Mouse (Mus musculus) MEL-GATA-1-ER (cell line): ENCODE data around the gene Rab35.
A peak's percentile ranks its signal among the peaks of the same experiment; 100 is the strongest.

Experiments
- DNase-seq: peaks from one replicate; pipeline ENCODE4 v3.0.0-alpha.2; 2012; ENCODE audit warnings: low read depth; ENCODE audit errors: extremely low read depth

Rab35 gene

GRCm38 (mm10) chr5:115649699-115650098, 18.0 kb downstream of the Rab35 start:
- DNase-seq, result no peak

GRCm38 (mm10) chr5:115650885-115651284, 19.2 kb downstream of the Rab35 start:
- DNase-seq, result no peak

DNA sequence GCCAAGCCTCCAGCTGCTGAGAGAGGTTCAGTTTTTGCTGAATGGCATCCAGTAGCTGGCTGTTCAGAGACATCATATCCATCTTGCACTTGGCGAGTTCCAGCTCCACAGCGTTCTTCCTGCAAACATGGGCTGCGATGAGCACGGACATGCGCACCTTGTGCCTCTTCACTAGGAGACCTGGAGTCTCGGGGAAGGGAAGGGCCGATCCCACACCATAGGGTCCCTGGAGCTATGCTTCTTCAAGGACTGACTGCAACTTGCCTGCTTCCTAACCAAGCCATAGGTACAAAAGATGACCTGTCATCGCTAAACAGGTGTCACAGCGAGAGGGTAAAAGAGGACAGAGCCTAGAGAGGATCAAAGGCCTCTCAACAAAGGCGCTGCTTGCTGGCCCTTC, 20.1 kb downstream of the Rab35 start:
- DNase-seq, result no peak

- peak; percentile 99 for DNase-seq
Measured at GRCm38 (mm10) chr5:115652681-115653575, 21.2 kb downstream of the Rab35 start.

DNA sequence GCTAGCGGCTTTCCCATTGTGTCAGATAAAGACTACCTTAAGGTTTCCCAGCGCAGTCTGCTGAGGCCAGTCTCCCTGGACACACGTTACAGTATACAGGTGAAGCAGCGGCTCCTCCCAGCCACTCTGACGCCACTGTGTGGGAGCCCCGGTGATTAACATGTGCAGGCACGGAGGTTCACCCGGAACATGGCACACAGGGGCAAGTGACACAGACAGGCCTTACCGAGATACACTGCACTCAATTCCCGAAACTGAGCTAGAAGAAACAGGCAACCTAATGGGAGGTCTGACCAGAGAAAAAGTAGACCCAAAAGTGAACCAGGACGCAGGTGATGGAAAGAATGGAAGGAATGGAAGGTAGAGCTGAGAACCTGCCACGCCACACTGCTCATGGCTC, 22.1 kb downstream of the Rab35 start:
- DNase-seq, result no peak

GRCm38 (mm10) chr5:115656677-115657076, 25.0 kb downstream of the Rab35 start:
- DNase-seq, result no peak

DNA sequence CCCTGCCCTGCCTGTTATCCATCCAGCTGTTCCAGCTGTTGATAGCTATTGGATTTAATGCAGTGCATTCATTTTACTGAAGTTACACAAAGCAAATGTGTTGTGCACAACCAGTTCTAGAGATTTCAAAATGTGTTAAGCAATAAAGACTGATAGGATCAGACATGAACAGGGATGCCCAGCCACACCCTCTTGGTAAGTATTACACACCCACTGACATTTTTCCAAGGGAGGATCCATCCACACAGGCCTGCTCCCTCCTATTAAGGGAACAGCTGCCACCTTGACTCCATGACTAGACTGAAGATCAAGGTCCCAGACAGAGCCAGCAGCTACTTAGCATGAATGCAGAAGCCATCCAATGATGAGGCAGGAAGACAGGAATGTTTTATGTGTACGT, 25.5 kb downstream of the Rab35 start:
- DNase-seq, result no peak

DNA sequence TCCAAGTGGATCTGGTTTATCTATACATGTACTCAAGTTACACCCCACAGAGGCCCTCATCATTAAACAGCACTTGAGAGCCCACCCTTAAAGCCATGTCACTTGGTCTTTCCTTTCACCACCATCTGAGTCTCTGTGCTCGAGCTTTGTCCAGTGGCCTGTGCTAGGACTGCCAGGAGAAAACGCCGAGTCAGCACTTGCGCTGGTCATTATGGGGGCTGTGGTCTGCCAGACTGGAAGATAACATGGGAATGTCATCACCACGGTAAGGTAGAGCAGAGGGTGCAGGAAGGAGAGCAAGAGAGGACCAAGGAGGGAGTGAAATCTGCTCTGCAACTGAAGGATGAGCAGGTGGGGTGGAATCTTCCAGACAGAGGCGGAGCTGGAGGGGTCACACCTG, 26.6 kb downstream of the Rab35 start:
- no peak for DNase-seq

- no peak for DNase-seq
Measured at GRCm38 (mm10) chr5:115662658-115663057, 30.9 kb downstream of the Rab35 start.

- no peak for DNase-seq
Measured at GRCm38 (mm10) chr5:115666366-115667065, 34.8 kb downstream of the Rab35 start.

DNA sequence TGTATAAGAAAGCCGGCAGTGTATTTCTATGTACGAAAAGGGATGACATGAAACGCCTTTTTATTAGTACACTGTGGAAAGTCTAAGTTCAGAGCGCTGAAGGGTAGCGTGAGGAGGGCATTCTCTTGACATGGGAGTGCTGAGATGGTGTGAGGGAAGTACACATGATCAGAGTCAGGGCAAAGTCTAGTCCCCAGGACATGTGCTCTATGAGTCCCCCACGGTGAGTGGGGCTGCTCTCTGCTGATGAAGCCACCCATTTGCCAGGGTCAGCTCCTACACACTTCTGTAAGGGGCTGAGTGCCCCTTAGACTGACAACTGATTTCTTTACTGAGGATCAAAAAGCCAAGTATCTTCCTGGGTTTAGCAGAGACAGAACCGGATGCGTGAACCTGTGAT, 35.5 kb downstream of the Rab35 start:
- DNase-seq, result no peak

DNA sequence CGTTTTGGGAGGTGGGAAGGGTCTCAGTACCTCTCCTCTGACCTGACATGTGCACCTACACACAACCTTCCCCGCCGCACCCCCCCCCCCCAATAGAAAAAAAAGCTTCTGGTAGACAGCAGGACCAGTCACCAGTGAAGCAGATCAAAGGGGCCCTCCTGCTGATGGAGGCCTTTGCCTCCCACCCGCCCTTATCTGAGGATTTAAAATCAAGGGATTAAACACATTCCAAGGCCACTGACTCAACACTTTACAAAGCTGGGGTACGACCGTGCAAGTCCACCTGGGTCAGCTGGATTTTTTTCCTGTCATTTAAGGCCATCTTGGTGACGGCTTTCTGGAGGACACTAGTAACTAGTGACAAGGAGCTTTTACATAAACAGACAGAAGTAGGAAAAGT, 36.2 kb downstream of the Rab35 start:
- no peak for DNase-seq

- DNase-seq, result no peak
Measured at GRCm38 (mm10) chr5:115668986-115669385, 37.3 kb downstream of the Rab35 start.

GRCm38 (mm10) chr5:115669974-115670373, 38.3 kb downstream of the Rab35 start:
- DNase-seq, result no peak

GRCm38 (mm10) chr5:115670406-115670805, 38.7 kb downstream of the Rab35 start:
- no peak for DNase-seq

DNA sequence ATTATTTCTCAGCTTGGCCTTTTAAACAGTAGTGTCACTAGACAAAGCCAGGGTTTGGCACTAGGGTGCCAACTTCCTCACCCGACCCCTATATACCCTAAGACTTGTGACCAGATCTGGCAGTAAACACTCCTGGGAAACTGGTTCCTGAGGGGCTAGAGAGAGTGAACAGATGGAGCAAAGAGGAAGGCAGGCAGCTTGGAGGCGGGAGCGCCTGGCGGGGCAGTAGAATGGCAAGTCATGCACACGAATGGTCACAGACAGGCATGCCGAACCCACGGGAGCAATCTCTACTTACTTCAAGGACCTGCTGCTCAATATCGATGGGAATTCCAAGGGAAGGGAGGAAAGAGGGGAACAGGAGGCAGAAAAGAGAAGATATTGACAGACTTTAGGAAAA, 40.1 kb downstream of the Rab35 start:
- no peak for DNase-seq

GRCm38 (mm10) chr5:115685126-115685525, 53.4 kb downstream of the Rab35 start:
- DNase-seq, result no peak

GRCm38 (mm10) chr5:115686716-115687115, 55.0 kb downstream of the Rab35 start:
- no peak for DNase-seq

DNA sequence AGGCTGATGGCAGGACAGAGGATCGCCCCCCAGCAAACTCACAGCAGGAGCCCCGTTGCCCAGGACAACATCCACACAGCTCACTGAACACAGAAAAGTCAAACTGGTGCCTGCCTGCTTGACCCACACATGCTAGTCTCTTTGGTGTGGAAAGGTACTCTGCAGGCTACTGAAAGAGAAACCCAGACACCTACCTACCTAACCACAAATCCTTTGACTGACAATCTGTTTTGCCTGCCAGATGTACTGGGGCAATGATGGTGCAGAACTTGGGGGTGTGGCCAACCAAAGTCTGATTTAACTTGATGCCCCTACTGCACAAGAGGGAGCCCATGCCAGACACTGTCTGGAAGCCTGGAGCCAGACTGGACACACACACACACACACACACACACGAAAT, 61.6 kb downstream of the Rab35 start:
- DNase-seq, result no peak

- DNase-seq, result no peak
Measured at GRCm38 (mm10) chr5:115695191-115695770, 63.6 kb downstream of the Rab35 start.

GRCm38 (mm10) chr5:115696811-115697210, 65.1 kb downstream of the Rab35 start:
- no peak for DNase-seq
